Mouse (Mus musculus) cerebellum, adult 9-10 months (tissue): ENCODE data around the gene Xpnpep3.
"Not testable (repeated sequence)": the region's sequence is repeated elsewhere in the genome, so short reads cannot be mapped to it uniquely, and the experiment has no call there.

ENCODE experiments used
- DNase-seq: peaks from one replicate; pipeline ENCODE4 v3.0.0; 2022

Gene Xpnpep3

DNA sequence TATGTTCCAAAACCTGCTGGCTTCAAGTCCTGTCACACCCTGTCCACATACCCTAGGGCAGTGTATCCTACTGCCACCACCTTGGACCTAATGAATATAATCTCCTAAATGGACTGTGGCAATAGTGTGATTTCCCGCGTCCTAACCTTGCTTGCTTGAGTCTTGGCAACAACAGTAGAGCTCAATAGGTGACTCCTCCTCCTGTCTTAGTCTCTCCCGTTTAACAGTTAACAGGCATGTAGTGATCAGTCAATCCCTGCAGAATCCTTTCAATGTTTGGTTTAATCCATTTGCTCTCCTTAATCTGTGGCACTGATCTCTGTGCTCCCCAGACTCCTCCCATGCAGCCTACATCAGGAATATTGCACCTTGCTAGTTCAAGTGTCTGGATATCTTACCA is 5.1 kb downstream of the Xpnpep3 start:
- DNase-seq: no peak

GRCm38 (mm10) chr15:81408199-81408598 is 8.3 kb downstream of the Xpnpep3 start, which contains the start of gene Dnajb7:
Gene Dnajb7, minus strand, starts transcription at chr15:81408299.
- no peak for DNase-seq

DNA sequence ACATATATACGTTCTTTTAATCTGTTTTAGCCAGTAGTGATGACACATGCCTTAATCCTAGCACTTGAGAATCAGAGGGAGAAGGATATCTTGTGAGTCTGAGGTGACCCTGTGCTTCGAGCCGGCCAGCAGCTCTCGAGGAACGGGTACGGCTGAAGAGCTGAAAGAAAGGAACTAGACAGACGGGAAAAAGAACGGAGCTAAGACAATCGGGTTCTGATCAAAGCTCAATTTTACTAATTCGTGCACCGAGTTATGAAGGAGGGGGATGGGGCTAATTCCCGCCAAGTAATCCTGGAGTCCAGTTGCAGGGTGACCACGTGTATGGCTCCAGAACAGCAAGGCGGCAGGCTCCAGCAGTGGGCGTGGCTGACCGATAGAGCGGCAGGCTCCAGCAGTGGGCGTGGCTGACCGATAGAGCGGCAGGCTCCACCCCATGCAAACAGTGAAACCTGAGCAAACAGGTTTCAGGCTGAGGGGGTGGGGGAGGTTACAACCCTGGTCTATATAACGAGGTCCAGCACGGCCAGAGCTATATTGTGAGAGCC is 16.9 kb downstream of the Xpnpep3 start:
- DNase-seq: not testable (repeated sequence)

DNA sequence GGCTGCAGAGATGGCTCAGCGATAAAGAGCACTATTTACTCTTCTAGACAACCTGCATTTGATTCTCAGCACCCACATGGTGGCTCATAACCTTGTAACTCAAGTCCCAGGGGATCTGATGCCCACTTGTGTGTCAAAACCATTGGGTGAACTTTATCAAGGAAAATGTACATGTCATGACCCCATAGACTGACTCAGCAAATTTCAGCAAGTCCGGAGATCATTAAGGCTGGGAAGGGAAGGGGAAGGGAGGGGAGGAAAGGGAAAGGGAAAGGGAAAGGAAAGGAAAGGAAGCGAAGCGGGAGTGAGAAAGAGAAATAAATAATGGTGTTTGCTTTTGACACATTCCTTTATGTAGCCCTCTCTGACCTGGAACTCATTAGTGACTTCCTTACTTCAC is 18.1 kb downstream of the Xpnpep3 start:
- no peak for DNase-seq

DNA sequence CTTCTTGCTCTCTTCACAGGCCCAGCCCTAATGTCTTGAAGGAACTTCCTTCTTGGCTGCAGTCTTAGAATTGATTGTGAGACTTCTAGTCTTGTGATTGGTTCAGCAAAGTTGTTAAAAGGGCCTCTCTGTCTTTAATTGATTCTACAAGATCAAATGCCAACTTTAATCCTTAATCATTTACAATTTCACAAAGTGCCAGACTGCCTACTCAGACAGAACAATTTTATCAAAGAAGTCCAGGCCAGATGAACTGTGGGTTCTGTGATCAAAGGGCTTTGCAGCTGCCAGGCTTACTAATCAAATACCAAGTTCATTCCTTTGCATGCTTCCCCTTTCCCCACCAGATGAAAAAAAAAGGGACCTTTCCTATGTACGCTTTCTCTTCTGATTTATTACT is 21.5 kb downstream of the Xpnpep3 start:
- DNase-seq: no peak

DNA sequence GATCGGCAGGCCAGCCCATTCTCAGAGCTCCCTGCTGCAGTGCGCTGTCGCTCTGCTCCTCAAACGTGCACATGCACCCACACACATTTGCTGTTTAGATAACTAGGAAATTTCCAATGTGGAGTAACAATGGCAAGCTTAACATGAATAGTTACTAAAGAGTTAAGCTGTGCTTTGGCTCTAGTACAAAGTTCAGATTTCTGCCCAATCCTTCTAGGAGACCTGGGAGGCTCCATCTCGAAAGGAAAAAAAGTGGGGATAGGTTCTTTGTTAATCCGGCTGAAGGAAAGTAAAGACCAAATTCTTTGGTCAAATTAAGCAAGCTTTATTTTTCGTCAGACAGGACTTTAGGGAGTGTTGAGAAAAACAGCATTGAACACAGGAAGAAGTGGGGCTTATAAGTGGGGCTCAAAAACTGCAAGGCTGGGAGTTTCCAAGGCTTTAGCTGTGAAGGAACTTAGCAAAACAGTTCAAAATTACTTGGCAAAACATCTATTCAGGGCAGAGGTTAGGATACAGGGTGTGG is 22.3 kb downstream of the Xpnpep3 start:
- no peak for DNase-seq

GRCm38 (mm10) chr15:81425311-81425710 is 25.4 kb downstream of the Xpnpep3 start:
- no peak for DNase-seq

- no peak for DNase-seq
Measured at GRCm38 (mm10) chr15:81427947-81428346, 28.0 kb downstream of the Xpnpep3 start.

DNA sequence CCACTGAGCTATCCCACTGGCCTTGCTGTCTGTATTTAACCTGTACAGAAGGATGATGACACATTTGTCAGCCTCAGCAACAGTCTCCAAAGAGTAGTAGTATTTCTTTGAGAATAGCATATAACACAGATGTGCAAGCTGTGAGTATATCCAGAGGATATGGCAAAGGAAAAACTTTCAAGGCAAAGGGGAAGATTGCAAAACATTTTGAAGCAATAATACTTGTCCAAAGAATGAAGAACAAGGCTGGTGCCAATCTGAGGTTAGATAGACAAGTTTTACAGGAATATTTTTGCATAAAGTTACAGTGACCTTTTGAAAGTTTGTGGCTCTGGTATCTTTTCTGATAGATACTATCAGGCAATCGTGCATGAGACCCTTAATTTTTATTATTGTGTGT is 31.3 kb downstream of the Xpnpep3 start:
- no peak for DNase-seq

- DNase-seq: no peak
Measured at GRCm38 (mm10) chr15:81438345-81438744, 38.4 kb downstream of the Xpnpep3 start.

DNA sequence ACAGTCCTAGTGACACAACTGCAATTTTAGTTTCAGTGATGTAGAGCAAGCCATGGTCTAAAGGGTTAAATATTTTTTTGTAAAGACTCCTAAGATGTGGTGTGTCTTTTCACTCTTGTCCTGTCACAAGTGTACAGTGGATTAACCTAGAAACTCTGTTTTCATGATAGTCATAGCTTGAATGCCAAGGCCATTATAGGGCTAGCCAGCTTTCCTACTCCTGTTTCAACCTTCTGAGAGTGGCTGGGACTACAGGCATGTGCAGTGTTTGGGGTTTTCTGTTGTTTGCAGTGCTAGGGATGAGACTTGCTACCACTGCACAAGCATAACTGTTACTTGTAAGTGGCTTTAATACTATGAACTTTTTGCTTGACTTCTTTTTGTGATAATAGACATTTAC is 39.3 kb downstream of the Xpnpep3 start:
- DNase-seq: no peak

GRCm38 (mm10) chr15:81448463-81448862 is 48.5 kb downstream of the Xpnpep3 start:
- DNase-seq: peak; percentile 81

- no peak for DNase-seq
Measured at GRCm38 (mm10) chr15:81461523-81461922, 61.6 kb downstream of the Xpnpep3 start.

- peak; percentile 31 for DNase-seq
Measured at GRCm38 (mm10) chr15:81465016-81465660, 65.2 kb downstream of the Xpnpep3 start.

DNA sequence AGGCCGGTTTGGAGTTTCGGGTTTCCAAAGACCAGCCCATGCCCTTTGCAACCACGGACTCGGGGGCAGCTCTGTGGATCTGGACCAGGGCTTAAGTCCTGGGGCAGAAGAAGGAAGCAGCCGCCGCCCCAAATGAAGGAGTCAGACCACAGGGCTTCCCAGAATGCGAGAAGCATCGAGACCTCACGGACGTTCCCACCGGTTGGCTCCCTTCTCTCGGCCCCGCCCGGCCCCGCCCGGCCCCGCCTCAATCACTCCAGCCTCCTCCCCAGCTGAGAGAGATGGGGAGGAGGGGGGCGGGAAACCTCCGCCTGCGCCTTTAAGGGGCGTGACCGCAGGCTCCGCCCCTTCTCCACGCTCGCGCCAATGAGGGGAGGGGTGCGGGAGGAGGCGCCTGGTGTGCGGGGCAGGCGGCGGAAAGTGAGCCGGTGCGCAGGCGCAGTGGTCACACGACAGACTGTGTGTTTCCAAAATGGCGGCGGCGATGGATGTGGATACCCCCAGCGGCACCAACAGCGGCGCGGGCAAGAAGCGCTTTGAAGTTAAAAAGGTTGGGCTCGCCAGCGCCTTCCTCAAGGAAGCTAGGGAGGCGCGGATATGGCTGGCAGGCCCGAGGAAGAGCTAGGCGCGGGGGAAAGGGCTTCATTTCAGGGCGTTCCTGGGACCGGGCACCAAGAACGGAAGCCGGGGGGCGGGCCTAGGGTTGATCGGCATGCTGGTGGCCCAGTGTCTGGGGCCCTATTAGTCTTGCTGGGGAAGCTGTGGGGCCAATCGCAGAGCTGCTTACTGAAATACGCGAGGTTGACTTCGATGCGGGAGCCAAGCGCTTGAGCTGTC is 66.2 kb downstream of the Xpnpep3 start, which contains the start of gene Rbx1:
Gene Rbx1 (plus strand): TSS at position 396 of the 837 bp plus-strand sequence.
- DNase-seq: peak; percentile 99

GRCm38 (mm10) chr15:81466738-81467113 is 66.8 kb downstream of the Xpnpep3 start:
- DNase-seq: no peak

- no peak for DNase-seq
Measured at GRCm38 (mm10) chr15:81470735-81471134, 70.8 kb downstream of the Xpnpep3 start.

DNA sequence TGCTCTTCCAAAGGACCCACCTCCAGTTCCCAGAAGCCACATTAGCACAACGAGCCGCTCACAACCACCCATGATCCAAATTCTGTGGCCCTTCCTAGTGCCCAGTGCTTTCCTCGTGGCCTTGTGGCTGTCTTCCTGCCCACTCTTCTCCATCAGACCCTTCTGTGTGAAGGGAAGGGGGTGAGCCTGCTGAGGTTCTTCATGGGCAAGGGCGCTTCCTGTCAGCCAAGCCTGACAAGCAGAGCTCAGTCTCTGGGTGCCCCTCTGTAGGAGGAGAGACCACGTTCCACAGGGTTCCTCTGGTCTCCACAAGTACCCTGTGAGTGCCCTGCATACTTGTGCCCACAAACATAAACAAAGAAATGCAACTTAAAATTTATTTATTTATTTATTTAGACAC is 72.3 kb downstream of the Xpnpep3 start:
- DNase-seq: no peak

GRCm38 (mm10) chr15:81475654-81476053 is 75.7 kb downstream of the Xpnpep3 start:
- peak; percentile 46 for DNase-seq

GRCm38 (mm10) chr15:81476597-81476996 is 76.7 kb downstream of the Xpnpep3 start:
- no peak for DNase-seq

- no peak for DNase-seq
Measured at GRCm38 (mm10) chr15:81479446-81480213, 79.7 kb downstream of the Xpnpep3 start.

DNA sequence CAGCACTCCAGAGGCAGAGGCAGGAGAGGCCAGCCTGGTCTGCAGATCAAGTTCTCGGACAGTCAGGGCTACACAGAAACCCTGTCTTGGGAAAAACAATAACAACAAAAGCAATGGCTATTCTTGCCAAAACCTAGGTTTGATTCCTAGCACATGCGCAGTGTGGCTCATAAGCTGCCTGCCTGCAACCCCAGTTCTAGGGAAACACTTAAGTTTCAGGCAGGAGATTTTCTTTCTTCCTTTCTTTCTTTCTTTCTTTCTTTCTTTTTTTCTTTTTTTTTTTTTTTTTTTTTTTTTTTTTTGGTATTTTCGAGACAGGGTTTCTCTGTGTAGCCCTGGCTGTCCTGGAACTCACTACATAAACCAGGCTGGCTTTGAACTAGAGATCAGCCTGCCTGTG is 80.3 kb downstream of the Xpnpep3 start:
- not testable (repeated sequence) for DNase-seq

DNA sequence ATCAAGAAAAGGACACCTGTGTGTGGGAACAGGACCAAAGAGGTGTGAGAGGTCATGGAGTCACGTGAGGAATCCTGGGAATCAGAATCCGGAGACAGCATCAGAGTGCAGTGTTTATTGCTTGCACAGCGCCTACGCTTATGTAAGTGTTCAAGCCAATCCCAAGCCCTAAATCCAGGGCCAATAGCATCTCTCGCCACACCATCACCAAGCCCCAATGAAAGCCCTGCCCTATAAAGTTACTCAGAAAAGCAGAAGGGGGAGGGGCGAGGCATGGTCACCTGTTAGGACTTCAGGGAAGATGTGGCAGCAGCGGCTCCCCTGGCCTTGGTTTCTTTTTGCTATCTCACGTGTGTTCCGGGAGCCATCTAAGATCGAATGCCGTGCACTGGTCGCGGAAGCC is 81.0 kb downstream of the Xpnpep3 start:
- DNase-seq: peak; percentile 81
